Mouse (Mus musculus): ENCODE results near the gene Zdhhc22. TPM values are rescaled to one million over a fixed set of nuclear protein-coding genes. Genes with fewer than 3 reads are reported as not detected.

Gene Zdhhc22
- polyA plus RNA-seq, 1 experiment from 2014 or later = 14.9 TPM

DNA sequence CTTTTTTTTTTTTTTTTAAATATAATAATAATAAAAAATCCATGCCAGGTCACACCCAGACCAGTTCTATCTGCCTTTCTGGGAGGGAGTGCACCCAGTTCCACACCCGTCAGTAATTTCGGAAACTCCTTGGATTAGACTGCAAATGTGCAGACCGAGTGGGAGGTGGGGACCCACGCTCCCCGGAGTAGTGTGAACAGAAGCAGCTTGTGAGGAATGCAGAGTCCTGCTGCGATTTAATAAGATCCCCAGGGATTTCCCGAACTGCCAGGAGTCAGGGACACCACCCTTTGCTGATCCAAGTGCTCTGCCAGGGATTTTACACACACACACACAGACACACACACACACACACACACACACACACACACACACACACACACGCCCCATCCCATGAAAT is 16.5 kb downstream of the Zdhhc22 start:
- 32% methylated on average over 8 of the region's 8 CpGs for WGBS
- H3K4me3 ChIP-seq (replicated peaks; ENCODE audit: low read length) = no peak overlapping the region
- H3K9me3 ChIP-seq (ENCODE audit: control insufficient read depth, low read length) = no peaks in the 10 kb centered on the region
- no peaks in the 10 kb centered on the region for H3K36me3 ChIP-seq (replicated peaks; ENCODE audit: control insufficient read depth, insufficient read depth)
- DNase-seq (ENCODE audit: low spot score) (no peak), ATAC-seq (ENCODE audit: low FRiP score) (no peak)
- peak overlapping the region; percentile 77 for H3K27ac ChIP-seq
- H3K4me2 ChIP-seq (replicated peaks) = peak overlapping the region; percentile 46; the same call in 1 of the 2 replicates
- no peaks in the 10 kb centered on the region for H3K27me3 ChIP-seq (ENCODE audit: control insufficient read depth, insufficient read depth, low read length)
- no peak overlapping the region for H3K9ac ChIP-seq
- H3K4me1 ChIP-seq (replicated peaks; ENCODE audit: control insufficient read depth, insufficient read depth, low read length) = peaks cover 43% of the 10 kb centered on the region

DNA sequence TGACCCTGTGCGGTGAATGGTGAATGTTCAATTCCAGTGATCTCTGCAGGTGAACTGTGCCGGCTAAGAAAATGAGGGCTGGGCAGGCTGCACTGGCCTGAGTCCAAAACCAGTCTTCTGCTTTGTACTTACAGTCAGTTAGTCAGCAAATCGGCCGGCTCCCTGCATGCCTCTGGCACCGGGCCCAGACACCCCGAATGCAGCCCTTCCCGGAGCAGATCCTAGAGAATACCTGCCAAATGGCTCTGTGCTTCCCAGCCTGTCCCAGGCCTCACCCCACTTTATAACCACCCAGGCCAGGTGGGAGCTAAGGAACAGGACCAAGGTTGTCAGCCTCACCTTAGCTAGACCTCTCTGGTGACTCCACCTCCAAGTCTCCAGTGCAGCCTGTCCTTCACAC is 17.0 kb downstream of the Zdhhc22 start:
- WGBS = 41% methylated on average over 7 of the region's 7 CpGs
- H3K9ac ChIP-seq = no peak overlapping the region
- H3K27ac ChIP-seq = peak overlapping the region; percentile 77
- peaks cover 42% of the 10 kb centered on the region for H3K4me1 ChIP-seq (replicated peaks; ENCODE audit: control insufficient read depth, insufficient read depth, low read length)
- H3K4me3 ChIP-seq (replicated peaks; ENCODE audit: low read length) = no peak overlapping the region
- H3K36me3 ChIP-seq (replicated peaks; ENCODE audit: control insufficient read depth, insufficient read depth) = no peaks in the 10 kb centered on the region
- no peaks in the 10 kb centered on the region for H3K27me3 ChIP-seq (ENCODE audit: control insufficient read depth, insufficient read depth, low read length)
- H3K9me3 ChIP-seq (ENCODE audit: control insufficient read depth, low read length) = no peaks in the 10 kb centered on the region
- DNase-seq (ENCODE audit: low spot score) = peak; percentile 70
- peak; percentile 38 for ATAC-seq (ENCODE audit: low FRiP score)
- no peak overlapping the region for H3K4me2 ChIP-seq (replicated peaks)

DNA sequence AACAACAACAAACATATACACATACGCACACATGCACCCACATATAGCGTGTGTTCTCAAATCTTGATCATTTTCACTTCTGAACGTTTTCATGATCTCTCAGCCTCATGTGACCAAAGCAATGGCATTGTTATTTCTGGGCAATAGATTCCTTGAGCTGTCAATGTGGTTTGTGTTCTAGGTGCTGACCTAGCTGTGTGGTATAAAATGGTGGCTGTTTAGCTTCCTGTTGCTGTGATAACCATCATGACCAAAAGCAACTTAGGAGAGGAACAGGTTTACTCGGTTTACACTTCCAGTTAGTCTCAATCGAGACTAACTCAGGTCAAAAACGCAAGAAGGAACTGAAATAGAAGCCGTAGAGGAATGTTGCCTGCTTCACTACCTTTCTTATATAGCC is 19.1 kb downstream of the Zdhhc22 start:
- no peak overlapping the region for H3K4me2 ChIP-seq (replicated peaks)
- no peak overlapping the region for H3K27ac ChIP-seq
- no peak overlapping the region for H3K4me3 ChIP-seq (replicated peaks; ENCODE audit: low read length)
- no peak for DNase-seq (ENCODE audit: low spot score)
- no peak overlapping the region for H3K9ac ChIP-seq
- H3K9me3 ChIP-seq (ENCODE audit: control insufficient read depth, low read length) = no peaks in the 10 kb centered on the region
- H3K36me3 ChIP-seq (replicated peaks; ENCODE audit: control insufficient read depth, insufficient read depth) = no peaks in the 10 kb centered on the region
- no peak for ATAC-seq (ENCODE audit: low FRiP score)
- H3K4me1 ChIP-seq (replicated peaks; ENCODE audit: control insufficient read depth, insufficient read depth, low read length) = peaks cover 32% of the 10 kb centered on the region
- whole genome bisulfite sequencing = 95% methylated on average over 7 of the region's 7 CpGs
- H3K27me3 ChIP-seq (ENCODE audit: control insufficient read depth, insufficient read depth, low read length) = no peaks in the 10 kb centered on the region

DNA sequence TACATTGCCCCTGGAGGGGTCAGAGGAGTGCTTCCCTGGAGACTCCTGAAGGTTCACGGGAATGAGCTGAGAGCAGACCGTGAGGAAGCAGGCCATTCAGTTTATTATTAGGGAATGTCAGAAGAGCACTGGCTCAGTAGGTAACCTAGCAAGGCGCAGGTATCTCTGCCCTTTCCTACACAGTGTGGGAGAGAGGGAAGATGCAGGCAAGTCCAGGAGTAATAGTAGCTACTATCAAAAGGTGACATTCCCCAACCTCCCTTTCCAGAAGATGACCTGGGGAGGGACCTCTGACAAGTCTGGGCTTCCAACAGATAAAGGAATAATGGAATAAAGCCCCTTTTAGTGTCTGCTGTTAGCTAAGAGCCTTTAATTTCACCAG is 21.0 kb downstream of the Zdhhc22 start:
- WGBS = 53% methylated on average over 3 of the region's 3 CpGs
- Histone ChIP-seq H3K36me3 (replicated peaks; ENCODE audit: control insufficient read depth, insufficient read depth) (peaks cover 16% of the 10 kb centered on the region; the same call in 1 of the 2 replicates), H3K4me1 (replicated peaks; ENCODE audit: control insufficient read depth, insufficient read depth, low read length) (peaks cover 16% of the 10 kb centered on the region), H3K27ac (no peak overlapping the region), H3K9ac (no peak overlapping the region), H3K4me2 (replicated peaks) (no peak overlapping the region), H3K9me3 (ENCODE audit: control insufficient read depth, low read length) (no peaks in the 10 kb centered on the region), H3K4me3 (replicated peaks; ENCODE audit: low read length) (no peak overlapping the region), H3K27me3 (ENCODE audit: control insufficient read depth, insufficient read depth, low read length) (no peaks in the 10 kb centered on the region)
- no peak for DNase-seq (ENCODE audit: low spot score)
- no peak for ATAC-seq (ENCODE audit: low FRiP score)

- Histone ChIP-seq H3K36me3 (replicated peaks; ENCODE audit: control insufficient read depth, insufficient read depth) (peaks cover 21% of the 10 kb centered on the region), H3K27me3 (ENCODE audit: control insufficient read depth, insufficient read depth, low read length) (no peaks in the 10 kb centered on the region), H3K4me1 (replicated peaks; ENCODE audit: control insufficient read depth, insufficient read depth, low read length) (peaks cover 10% of the 10 kb centered on the region), H3K4me3 (replicated peaks; ENCODE audit: low read length) (no peak overlapping the region), H3K4me2 (replicated peaks) (no peak overlapping the region), H3K9ac (no peak overlapping the region), H3K9me3 (ENCODE audit: control insufficient read depth, low read length) (no peaks in the 10 kb centered on the region), H3K27ac (no peak overlapping the region)
- 62% methylated on average over 13 of the region's 13 CpGs for WGBS
- no peak for ATAC-seq (ENCODE audit: low FRiP score)
- DNase-seq (ENCODE audit: low spot score) = no peak
Observed at GRCm38 (mm10) chr12:86968468-86969219, 21.6 kb downstream of the Zdhhc22 start.

- Histone ChIP-seq H3K4me3 (replicated peaks; ENCODE audit: low read length) (no peak overlapping the region), H3K36me3 (replicated peaks; ENCODE audit: control insufficient read depth, insufficient read depth) (peaks cover 54% of the 10 kb centered on the region), H3K4me1 (replicated peaks; ENCODE audit: control insufficient read depth, insufficient read depth, low read length) (no peaks in the 10 kb centered on the region), H3K9ac (no peak overlapping the region), H3K9me3 (ENCODE audit: control insufficient read depth, low read length) (no peaks in the 10 kb centered on the region), H3K4me2 (replicated peaks) (no peak overlapping the region), H3K27ac (no peak overlapping the region), H3K27me3 (ENCODE audit: control insufficient read depth, insufficient read depth, low read length) (no peaks in the 10 kb centered on the region)
- DNase-seq (ENCODE audit: low spot score) (no peak), ATAC-seq (ENCODE audit: low FRiP score) (no peak)
- 86% methylated on average over 4 of the region's 4 CpGs for WGBS
Observed at GRCm38 (mm10) chr12:86965237-86965799, 24.9 kb downstream of the Zdhhc22 start.

- H3K9ac ChIP-seq = no peak overlapping the region
- no peaks in the 10 kb centered on the region for H3K27me3 ChIP-seq (ENCODE audit: control insufficient read depth, insufficient read depth, low read length)
- no peak overlapping the region for H3K4me3 ChIP-seq (replicated peaks; ENCODE audit: low read length)
- 90% methylated on average over 16 of the region's 16 CpGs for WGBS
- H3K4me1 ChIP-seq (replicated peaks; ENCODE audit: control insufficient read depth, insufficient read depth, low read length) = no peaks in the 10 kb centered on the region
- H3K36me3 ChIP-seq (replicated peaks; ENCODE audit: control insufficient read depth, insufficient read depth) = peaks cover 62% of the 10 kb centered on the region
- ATAC-seq (ENCODE audit: low FRiP score) (no peak), DNase-seq (ENCODE audit: low spot score) (no peak)
- H3K9me3 ChIP-seq (ENCODE audit: control insufficient read depth, low read length) = no peaks in the 10 kb centered on the region
- no peak overlapping the region for H3K4me2 ChIP-seq (replicated peaks)
- H3K27ac ChIP-seq = no peak overlapping the region
Observed at GRCm38 (mm10) chr12:86964278-86965057, 25.8 kb downstream of the Zdhhc22 start.

GRCm38 (mm10) chr12:86961589-86962344 is 28.5 kb downstream of the Zdhhc22 start:
- WGBS = 72% methylated on average over 11 of the region's 11 CpGs
- H3K27ac ChIP-seq = no peak overlapping the region
- H3K4me1 ChIP-seq (replicated peaks; ENCODE audit: control insufficient read depth, insufficient read depth, low read length) = no peaks in the 10 kb centered on the region
- ATAC-seq (ENCODE audit: low FRiP score) = no peak
- DNase-seq (ENCODE audit: low spot score) = no peak
- no peak overlapping the region for H3K4me3 ChIP-seq (replicated peaks; ENCODE audit: low read length)
- no peaks in the 10 kb centered on the region for H3K9me3 ChIP-seq (ENCODE audit: control insufficient read depth, low read length)
- H3K9ac ChIP-seq = no peak overlapping the region
- H3K4me2 ChIP-seq (replicated peaks) = no peak overlapping the region
- no peaks in the 10 kb centered on the region for H3K27me3 ChIP-seq (ENCODE audit: control insufficient read depth, insufficient read depth, low read length)
- H3K36me3 ChIP-seq (replicated peaks; ENCODE audit: control insufficient read depth, insufficient read depth) = peaks cover 86% of the 10 kb centered on the region
